Mouse (Mus musculus) MEL (cell line): ENCODE results near the gene Dapk3. TPM values are rescaled to one million over a fixed set of nuclear protein-coding genes. Genes with fewer than 3 reads are reported as not detected.
A peak's percentile ranks its signal among the peaks of the same experiment; 100 is the strongest.

Experiments used
- DNase-seq: peaks from one replicate; pipeline ENCODE4 v3.0.0; 2011; ENCODE audit warnings: low read depth, low spot score
- H3K27ac ChIP-seq: 2 replicates; pipeline ENCODE4 v1.5.1; 2012; ENCODE audit warnings: low read depth, mild to moderate bottlenecking, control low read depth, low read length, moderate library complexity; ENCODE audit not compliant: control insufficient read depth
- H3K27me3 ChIP-seq, 2 experiments: fragments of 150-350 bp in 1 of 2; sonication (generic) in 1 of 2; 2 replicates each; pipeline ENCODE4 v1.6.1; 2012; ENCODE audit warnings: low read length in 2 of 2, mild to moderate bottlenecking in 2 of 2, improper control_type of control experiment in 1 of 2, moderate library complexity in 1 of 2; ENCODE audit not compliant: insufficient read depth in 2 of 2, control insufficient read depth in 1 of 2
- H3K36me3 ChIP-seq, 2 experiments: 2 replicates each; pipeline ENCODE4 v1.6.1; 2012 to 2014; ENCODE audit warnings: low read length in 2 of 2, improper control_type of control experiment in 1 of 2, inconsistent platforms in 1 of 2, mild to moderate bottlenecking in 1 of 2; ENCODE audit not compliant: insufficient read depth in 2 of 2, control insufficient read depth in 1 of 2
- H3K4me1 ChIP-seq, 2 experiments: fragments of 150-350 bp in 1 of 2; sonication (generic) in 1 of 2; 2 replicates each; pipeline ENCODE4 v1.6.1; 2012; ENCODE audit warnings: low read length in 2 of 2, improper control_type of control experiment in 1 of 2, mild to moderate bottlenecking in 1 of 2; ENCODE audit not compliant: insufficient read depth in 2 of 2, control insufficient read depth in 1 of 2
- H3K4me3 ChIP-seq, 2 experiments: fragments of 150-350 bp in 1 of 2; sonication (generic) in 1 of 2; 2 replicates each; pipeline ENCODE4 v1.5.1; 2012; ENCODE audit warnings: low read depth in 2 of 2, low read length in 2 of 2, mild to moderate bottlenecking in 2 of 2, moderate library complexity in 2 of 2, control low read depth in 1 of 2, improper control_type of control experiment in 1 of 2; ENCODE audit not compliant: control insufficient read depth in 1 of 2, insufficient read depth in 1 of 2
- H3K79me2 ChIP-seq: 2 replicates; pipeline ENCODE4 v1.6.1; 2012; ENCODE audit warnings: mild to moderate bottlenecking, low read length, moderate library complexity; ENCODE audit not compliant: control insufficient read depth, poor library complexity, insufficient read depth
- H3K9ac ChIP-seq: 2 replicates; pipeline ENCODE4 v1.6.1; 2012; ENCODE audit warnings: low read depth, mild to moderate bottlenecking, control low read depth, low read length, moderate library complexity; ENCODE audit not compliant: control insufficient read depth, poor library complexity, severe bottlenecking
- H3K9me3 ChIP-seq: fragments of 150-350 bp; sonication (generic); replicated peaks from 2 replicates; pipeline ENCODE4 v1.6.1; 2012; ENCODE audit warnings: mild to moderate bottlenecking, low read length, improper control_type of control experiment, moderate library complexity; ENCODE audit not compliant: insufficient read depth
- CHD1 ChIP-seq: IDR thresholded peaks from 2 replicates; pipeline ENCODE4 v1.6.1; 2012; ENCODE audit warnings: low read depth, mild to moderate bottlenecking, inconsistent platforms, low read length, improper control_type of control experiment
- ELF1 ChIP-seq: IDR thresholded peaks from 2 replicates; pipeline ENCODE4 v1.6.1; 2014; ENCODE audit warnings: low read depth, mild to moderate bottlenecking, inconsistent platforms, low read length, improper control_type of control experiment, moderate library complexity
- ETS1 ChIP-seq: IDR thresholded peaks from 2 replicates; pipeline ENCODE4 v1.6.1; 2012; ENCODE audit warnings: low read depth, mild to moderate bottlenecking, inconsistent platforms, low read length, improper control_type of control experiment, moderate library complexity
- GATA1 ChIP-seq: IDR thresholded peaks from 2 replicates; pipeline ENCODE4 v1.6.1; 2011; ENCODE audit warnings: low read depth, low read length, improper control_type of control experiment
- HCFC1 ChIP-seq: IDR thresholded peaks from 2 replicates; pipeline ENCODE4 v1.6.1; 2012; ENCODE audit warnings: low read depth, mild to moderate bottlenecking, inconsistent platforms, low read length, improper control_type of control experiment, moderate library complexity
- MAFK ChIP-seq: IDR thresholded peaks from 2 replicates; pipeline ENCODE4 v1.6.1; 2011; ENCODE audit warnings: low read depth, mild to moderate bottlenecking, low read length, improper control_type of control experiment, borderline replicate concordance
- MAZ ChIP-seq: IDR thresholded peaks from 2 replicates; pipeline ENCODE4 v1.6.1; 2012; ENCODE audit warnings: low read depth, mild to moderate bottlenecking, inconsistent platforms, low read length, improper control_type of control experiment
- MXI1 ChIP-seq: IDR thresholded peaks from 2 replicates; pipeline ENCODE4 v1.6.1; 2011; ENCODE audit warnings: mild to moderate bottlenecking, low read depth, low read length, improper control_type of control experiment
- MYC ChIP-seq: IDR thresholded peaks from 2 replicates; pipeline ENCODE4 v1.6.1; 2011; ENCODE audit warnings: low read depth, mild to moderate bottlenecking, low read length, improper control_type of control experiment, moderate library complexity
- NRF1 ChIP-seq: IDR thresholded peaks from 2 replicates; pipeline ENCODE4 v1.6.1; 2014; ENCODE audit warnings: low read depth, mild to moderate bottlenecking, inconsistent platforms, low read length, improper control_type of control experiment, moderate library complexity; ENCODE audit not compliant: poor library complexity, insufficient read depth, severe bottlenecking
- POLR2AphosphoS5 ChIP-seq: IDR thresholded peaks from 2 replicates; pipeline ENCODE4 v1.6.1; 2012; ENCODE audit warnings: low read depth, borderline replicate concordance, mild to moderate bottlenecking, inconsistent platforms, low read length, moderate library complexity, mixed read lengths
- USF2 ChIP-seq, 2 experiments: IDR thresholded peaks; 2 replicates each; pipeline ENCODE4 v1.6.1; 2011 to 2012; ENCODE audit warnings: improper control_type of control experiment in 2 of 2, low read length in 2 of 2, borderline replicate concordance in 1 of 2, inconsistent platforms in 1 of 2, low read depth in 1 of 2, mild to moderate bottlenecking in 1 of 2; ENCODE audit not compliant: insufficient read depth in 1 of 2
- ZKSCAN1 ChIP-seq: IDR thresholded peaks from 2 replicates; pipeline ENCODE4 v1.6.1; 2012; ENCODE audit warnings: low read depth, mild to moderate bottlenecking, inconsistent platforms, low read length, improper control_type of control experiment, moderate library complexity
- ZMIZ1 ChIP-seq: IDR thresholded peaks from 2 replicates; pipeline ENCODE4 v1.6.1; 2012; ENCODE audit warnings: low read depth, mild to moderate bottlenecking, inconsistent platforms, low read length, improper control_type of control experiment, moderate library complexity
- polyA plus RNA-seq, 2 experiments: library from polyadenylated mRNA; stranded (reverse) in 1 of 2; unstranded in 1 of 2; fragments of >175 nt in 1 of 2; fragments of >200 nt in 1 of 2; gene quantifications; 2 replicates each; pipeline versions ENCODE4 v1.2.1 to v1.2.4; 2012; ENCODE audit warnings: low replicate concordance in 2 of 2, low read depth in 1 of 2; ENCODE audit not compliant: insufficient read length in 2 of 2, insufficient read depth in 1 of 2, missing spikeins in 1 of 2
- total RNA-seq: library from RNA; depleted of rRNA; stranded (reverse); fragments of 300-350 nt; gene quantifications from 2 replicates; pipeline ENCODE4 v1.2.3, GENCODE M21; 2012

Dapk3 gene
- total and polyA plus RNA-seq, 3 experiments, result 42.3 to 79.1 TPM; not detected in 1

- Histone ChIP-seq H3K4me3 (peak overlapping the region; percentile 58 to 80), H3K9me3 (no peaks in the 10 kb centered on the region)
- no peak; the same call in 1 of the 2 replicates for TF ChIP-seq CHD1
- TF ChIP-seq MAZ, result no peak
- peak; percentile 23 for TF ChIP-seq MXI1
- no peak for TF ChIP-seq ETS1
- TF ChIP-seq NRF1, result no peak
- TF ChIP-seq HCFC1, result 0 out of 2 replicates have a peak, but pooled peaks have one; percentile 15
- TF ChIP-seq USF2 (IDR thresholded peaks at IDR 0.05; ENCODE audit: borderline replicate concordance in 1 of 2, insufficient read depth in 1 of 2, low read depth in 1 of 2, low read length in 2 of 2), result no peak
- TF ChIP-seq ZKSCAN1, result no peak
- TF ChIP-seq, all 39 proteins: peak for 2
- peak overlapping the region; percentile 84 for H3K27ac ChIP-seq
- H3K9ac ChIP-seq, result peak overlapping the region; percentile 94
- H3K79me2 ChIP-seq, result peaks cover 36% of the 10 kb centered on the region
- peaks cover 6 to 18% of the 10 kb centered on the region in 2 experiments for H3K36me3 ChIP-seq
- DNase-seq, result no peak
- H3K27me3 ChIP-seq, result no peaks in the 10 kb centered on the region
- H3K4me1 ChIP-seq, result peaks cover 0 to 24% of the 10 kb centered on the region in 2 experiments; a peak in 3 of 4 replicates
These were observed 4.7 kb upstream of the Dapk3 start for GRCm38 (mm10) chr10:81177958-81178712.

- Histone ChIP-seq H3K4me1 (peaks cover 0 to 24% of the 10 kb centered on the region in 2 experiments; a peak in 3 of 4 replicates), H3K9me3 (no peaks in the 10 kb centered on the region)
- no peak for TF ChIP-seq HCFC1
- TF ChIP-seq GATA1, result no peak
- TF ChIP-seq POLR2AphosphoS5, result no peak
- no peak for TF ChIP-seq ELF1
- no peak for TF ChIP-seq MAFK
- no peak for TF ChIP-seq ETS1
- TF ChIP-seq ZMIZ1, result no peak
- TF ChIP-seq MYC, result no peak
These were observed 3.9 kb upstream of the Dapk3 start for GRCm38 (mm10) chr10:81178927-81179326.

More at GRCm38 (mm10) chr10:81178927-81179326, 3.9 kb upstream of the Dapk3 start:
- Histone ChIP-seq H3K4me3 (peak overlapping the region in 1 of 2 experiments; percentile 80; a peak in 3 of 4 replicates), H3K79me2 (peaks cover 42% of the 10 kb centered on the region), H3K27ac (peak overlapping the region; percentile 84), H3K36me3 (peaks cover 6 to 12% of the 10 kb centered on the region in 2 experiments), H3K27me3 (no peaks in the 10 kb centered on the region), H3K9ac (peak overlapping the region; percentile 94)
- peak; percentile 17 for DNase-seq
